Mouse (Mus musculus) heart, embryonic 14.5 days (tissue): ENCODE measurements at regions not wholly inside any gene's neighbourhood (a gene's known extent, or its start where the extent isn't known, plus 50 kb on each side); places are given as distances from the start of the nearest gene placed in this dataset.
A peak's percentile ranks its signal among the peaks of the same experiment; 100 is the strongest.

Experiments used
- ATAC-seq: fragments of 200-750 bp; cut with Nextera tagmentation; 2 replicates; pipeline ENCODE4 v1.8.0; 2017; ENCODE audit warnings: low read depth, moderate TSS enrichment; ENCODE audit not compliant: insufficient number of reproducible peaks, insufficient read depth, low FRiP score
- H3K27ac ChIP-seq, 2 experiments: fragments of 200-500 bp in 1 of 2; fragments of 300-500 bp in 1 of 2; sonication (generic) in 1 of 2; replicated peaks in 1 of 2; 2 replicates each; pipeline ENCODE4 v1.5.1; 2012 to 2014; ENCODE audit warnings: low read depth in 2 of 2, low read length in 2 of 2, control low read depth in 1 of 2, mild to moderate bottlenecking in 1 of 2, mixed read lengths in 1 of 2; ENCODE audit not compliant: control insufficient read depth in 1 of 2, insufficient read depth in 1 of 2
- H3K27me3 ChIP-seq: fragments of 300-500 bp; sonication (generic); 2 replicates; pipeline ENCODE4 v1.6.1; 2014; ENCODE audit warnings: mild to moderate bottlenecking, low read length, control low read depth; ENCODE audit not compliant: control insufficient read depth, insufficient read depth
- H3K36me3 ChIP-seq: fragments of 300-500 bp; sonication (generic); 2 replicates; pipeline ENCODE4 v1.6.1; 2014; ENCODE audit warnings: mild to moderate bottlenecking, control low read depth, low read length, mixed read lengths; ENCODE audit not compliant: control insufficient read depth, insufficient read depth
- H3K4me1 ChIP-seq, 2 experiments: fragments of 200-500 bp in 1 of 2; fragments of 300-500 bp in 1 of 2; sonication (generic) in 1 of 2; 2 replicates each; pipeline ENCODE4 v1.6.1; 2012 to 2014; ENCODE audit warnings: low read length in 2 of 2, control low read depth in 1 of 2, mixed read lengths in 1 of 2; ENCODE audit not compliant: control insufficient read depth in 2 of 2, insufficient read depth in 2 of 2
- H3K4me2 ChIP-seq: fragments of 300-500 bp; sonication (generic); 2 replicates; pipeline ENCODE4 v1.6.1; 2014; ENCODE audit warnings: mild to moderate bottlenecking, low read length
- H3K4me3 ChIP-seq, 2 experiments: fragments of 200-500 bp in 1 of 2; fragments of 300-500 bp in 1 of 2; sonication (generic) in 1 of 2; 2 replicates each; pipeline ENCODE4 v1.5.1; 2012 to 2014; ENCODE audit warnings: low read length in 2 of 2, mild to moderate bottlenecking in 2 of 2, control low read depth in 1 of 2, low read depth in 1 of 2, moderate library complexity in 1 of 2; ENCODE audit not compliant: control insufficient read depth in 1 of 2, insufficient read depth in 1 of 2
- H3K9ac ChIP-seq: fragments of 300-500 bp; sonication (generic); 2 replicates; pipeline ENCODE4 v1.6.1; 2014; ENCODE audit warnings: mild to moderate bottlenecking, low read length
- H3K9me3 ChIP-seq: fragments of 300-500 bp; sonication (generic); 2 replicates; pipeline ENCODE4 v1.6.1; 2016; ENCODE audit warnings: low read length, control low read depth; ENCODE audit not compliant: control insufficient read depth
- WGBS: fragments of 180-500 bp; shearing (Covaris S2); extraction: QIAGEN DNeasy Blood & Tissue Kit; methylation state at CpG from one replicate; pipeline ENCODE4 v1.1.7; 2014; 5-methylcytosine and 5-hydroxymethylcytosine counted together

- Histone ChIP-seq H3K27me3 (peaks cover 35% of the 10 kb centered on the region), H3K9ac (no peak overlapping the region), H3K4me3 (no peak overlapping the region), H3K4me1 (no peaks in the 10 kb centered on the region; a peak in 1 of 4 replicates), H3K36me3 (no peaks in the 10 kb centered on the region), H3K4me2 (no peak overlapping the region), H3K9me3 (no peaks in the 10 kb centered on the region), H3K27ac (no peak overlapping the region)
- no peak for ATAC-seq
- 16% methylated on average over 24 of the region's 24 CpGs for WGBS
Observed at GRCm38 (mm10) chr4:124189352-124189992, 271.6 kb upstream of the 4930535I16Rik start.

- no peak for ATAC-seq
- Histone ChIP-seq H3K36me3 (no peaks in the 10 kb centered on the region), H3K9ac (no peak overlapping the region), H3K4me3 (no peak overlapping the region), H3K27ac (no peak overlapping the region), H3K4me2 (no peak overlapping the region), H3K4me1 (no peaks in the 10 kb centered on the region; a peak in 1 of 4 replicates), H3K27me3 (peaks cover 32% of the 10 kb centered on the region), H3K9me3 (no peaks in the 10 kb centered on the region)
- WGBS = 63% methylated on average over 4 of the region's 4 CpGs
Observed at GRCm38 (mm10) chr4:124187108-124187507, 269.3 kb upstream of the 4930535I16Rik start.

- ATAC-seq = no peak
- Histone ChIP-seq H3K4me1 (peaks cover 0 to 3% of the 10 kb centered on the region in 2 experiments; a peak in 1 of 4 replicates), H3K4me3 (no peak overlapping the region), H3K4me2 (no peak overlapping the region), H3K36me3 (no peaks in the 10 kb centered on the region), H3K9ac (no peak overlapping the region), H3K9me3 (no peaks in the 10 kb centered on the region), H3K27me3 (peaks cover 36% of the 10 kb centered on the region), H3K27ac (no peak overlapping the region)
- 69% methylated on average over 4 of the region's 4 CpGs for WGBS
Observed at GRCm38 (mm10) chr4:124181335-124181734, 263.5 kb upstream of the 4930535I16Rik start.

GRCm38 (mm10) chr4:124178401-124179018 is 260.7 kb upstream of the 4930535I16Rik start:
- no peaks in the 10 kb centered on the region for H3K9me3 ChIP-seq
- WGBS = under 1% methylated on average over 49 of the region's 50 CpGs
- peak overlapping the region; percentile 32 to 46 for H3K4me3 ChIP-seq
- peak overlapping the region; percentile 80 for H3K4me2 ChIP-seq
- H3K27me3 ChIP-seq = peaks cover 36% of the 10 kb centered on the region
- no peak for ATAC-seq
- no peak overlapping the region for H3K27ac ChIP-seq
- H3K4me1 ChIP-seq = peaks cover 2 to 3% of the 10 kb centered on the region in 2 experiments; a peak in 2 of 4 replicates
- H3K9ac ChIP-seq = peak overlapping the region; percentile 48
- H3K36me3 ChIP-seq = no peaks in the 10 kb centered on the region

- H3K36me3 ChIP-seq = no peaks in the 10 kb centered on the region
- no peak overlapping the region for H3K27ac ChIP-seq
- no peak overlapping the region for H3K9ac ChIP-seq
- peaks cover 33% of the 10 kb centered on the region for H3K27me3 ChIP-seq
- 27% methylated on average over 6 of the region's 6 CpGs for WGBS
- H3K4me3 ChIP-seq = no peak overlapping the region
- H3K4me1 ChIP-seq = peaks cover 2 to 3% of the 10 kb centered on the region in 2 experiments; a peak in 2 of 4 replicates
- ATAC-seq = no peak
- H3K4me2 ChIP-seq = no peak overlapping the region
- no peaks in the 10 kb centered on the region for H3K9me3 ChIP-seq
Observed at GRCm38 (mm10) chr4:124175531-124175930, 257.7 kb upstream of the 4930535I16Rik start.

GRCm38 (mm10) chr4:124154627-124155026 is 236.8 kb upstream of the 4930535I16Rik start:
- Histone ChIP-seq H3K4me1 (peaks cover 0 to 2% of the 10 kb centered on the region in 2 experiments; a peak in 1 of 4 replicates), H3K4me3 (no peak overlapping the region), H3K27ac (no peak overlapping the region), H3K9me3 (no peaks in the 10 kb centered on the region), H3K27me3 (peaks cover 12% of the 10 kb centered on the region; the same call in 1 of the 2 replicates), H3K36me3 (no peaks in the 10 kb centered on the region), H3K4me2 (no peak overlapping the region), H3K9ac (no peak overlapping the region)
- 76% methylated on average over 6 of the region's 6 CpGs for WGBS
- no peak for ATAC-seq

- Histone ChIP-seq H3K4me1 (peaks cover 5 to 6% of the 10 kb centered on the region in 2 experiments; a peak in 1 of 4 replicates), H3K9ac (no peak overlapping the region), H3K36me3 (no peaks in the 10 kb centered on the region), H3K27me3 (peaks cover 18% of the 10 kb centered on the region), H3K9me3 (no peaks in the 10 kb centered on the region), H3K4me2 (peak overlapping the region; percentile 57), H3K4me3 (peak overlapping the region in 1 of 2 experiments; percentile 8; a peak in 1 of 4 replicates), H3K27ac (no peak overlapping the region)
- ATAC-seq = no peak
- WGBS = 9% methylated on average over 16 of the region's 16 CpGs
Observed at GRCm38 (mm10) chr4:124149771-124150451, 232.1 kb upstream of the 4930535I16Rik start.
